Mouse (Mus musculus) brain, embryonic 18.5 days (tissue): ENCODE measurements at regions not wholly inside any gene's neighbourhood (a gene's known extent, or its start where the extent isn't known, plus 50 kb on each side); places are given as distances from the start of the nearest gene placed in this dataset.

Source experiments
- DNase-seq: peaks from one replicate; pipeline ENCODE4 v3.0.0-alpha.2; 2012; ENCODE audit warnings: low read depth, low spot score

- no peak for DNase-seq
These were observed 107.8 kb upstream of the Man2a1 start for GRCm38 (mm10) chr17:64492614-64493269.

GRCm38 (mm10) chr17:64499281-64499997 lies 101.1 kb upstream of the Man2a1 start:
- DNase-seq = no peak

DNA sequence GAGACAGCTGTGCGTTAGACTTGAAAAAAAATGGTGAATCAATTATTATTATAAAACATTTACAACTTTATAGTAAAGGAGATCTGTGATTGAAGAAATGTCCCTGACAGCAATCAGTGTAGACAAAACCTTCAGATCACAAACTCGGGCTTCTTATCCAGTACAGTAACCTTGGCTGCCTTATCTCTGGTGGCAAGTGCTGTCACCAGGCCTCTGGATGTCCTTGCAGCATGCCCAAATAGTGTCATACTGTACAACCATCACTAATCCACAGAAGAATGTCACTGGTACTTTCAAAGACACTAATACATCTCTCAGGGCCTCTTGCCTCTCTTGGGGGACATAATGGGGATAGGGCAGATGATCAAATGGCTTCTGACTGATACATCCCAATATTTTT lies 98.2 kb upstream of the Man2a1 start:
- no peak for DNase-seq

DNA sequence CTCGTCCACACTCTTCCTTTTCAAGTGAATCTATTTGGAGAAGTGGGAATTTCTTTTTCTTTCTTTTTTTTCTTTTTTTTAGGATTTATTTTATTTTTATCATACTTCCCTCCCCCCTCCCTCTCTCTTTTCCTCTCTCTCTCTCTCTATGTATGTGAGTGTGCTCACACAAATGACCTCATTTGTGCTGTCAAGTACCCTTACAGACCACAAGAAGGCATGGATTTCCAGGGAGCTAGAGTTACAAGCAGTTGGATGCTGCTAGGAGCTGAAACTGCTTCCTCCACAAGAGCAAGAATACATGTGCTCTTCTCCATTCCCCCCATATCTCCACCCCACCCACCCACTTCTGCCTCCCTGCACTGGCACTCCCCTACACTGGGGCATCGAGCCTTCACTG lies 94.6 kb upstream of the Man2a1 start:
- no peak for DNase-seq

- DNase-seq = peak; percentile 26
These were observed 89.3 kb upstream of the Man2a1 start for GRCm38 (mm10) chr17:64511139-64511779.

DNA sequence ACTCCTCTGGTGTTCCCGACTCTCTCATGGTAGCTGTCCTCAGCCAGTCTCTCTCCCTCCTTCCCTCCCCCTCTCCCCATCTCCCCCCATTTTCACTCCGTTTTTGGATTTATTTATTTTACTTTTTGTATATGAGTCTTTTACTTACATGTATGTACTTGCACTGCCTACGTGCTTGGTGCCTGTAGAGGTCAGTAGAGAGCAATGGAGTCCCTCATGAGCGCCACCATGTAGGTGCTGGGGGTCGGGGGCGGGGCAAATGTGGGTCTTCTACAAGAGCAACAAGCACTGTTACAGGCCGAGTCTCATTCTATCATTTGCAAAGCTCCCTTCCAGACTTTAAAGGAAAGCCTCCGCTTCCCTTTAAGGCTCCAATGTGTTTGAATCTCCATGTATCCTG lies 78.3 kb upstream of the Man2a1 start:
- no peak for DNase-seq

GRCm38 (mm10) chr17:64523899-64524298 lies 76.6 kb upstream of the Man2a1 start:
- no peak for DNase-seq

DNA sequence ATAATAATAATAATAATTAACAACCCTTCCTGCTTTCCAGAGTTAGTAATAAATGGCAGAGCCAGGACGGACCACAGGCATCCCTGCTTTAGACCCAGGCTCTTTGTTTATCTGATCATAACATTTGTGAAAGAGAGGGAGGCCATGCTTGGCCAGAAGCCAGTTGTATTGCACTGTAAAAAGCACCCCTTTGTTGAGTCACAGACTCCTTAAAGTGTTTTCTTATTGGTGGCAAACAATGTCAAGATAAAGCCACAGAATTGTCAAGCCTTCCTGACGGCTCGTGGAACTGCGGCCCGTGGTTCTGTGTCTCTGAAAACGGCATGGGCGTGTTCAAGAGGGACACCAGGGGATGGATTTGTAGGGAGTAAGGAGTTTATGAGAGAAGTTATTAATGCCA lies 72.7 kb upstream of the Man2a1 start:
- DNase-seq = no peak

DNA sequence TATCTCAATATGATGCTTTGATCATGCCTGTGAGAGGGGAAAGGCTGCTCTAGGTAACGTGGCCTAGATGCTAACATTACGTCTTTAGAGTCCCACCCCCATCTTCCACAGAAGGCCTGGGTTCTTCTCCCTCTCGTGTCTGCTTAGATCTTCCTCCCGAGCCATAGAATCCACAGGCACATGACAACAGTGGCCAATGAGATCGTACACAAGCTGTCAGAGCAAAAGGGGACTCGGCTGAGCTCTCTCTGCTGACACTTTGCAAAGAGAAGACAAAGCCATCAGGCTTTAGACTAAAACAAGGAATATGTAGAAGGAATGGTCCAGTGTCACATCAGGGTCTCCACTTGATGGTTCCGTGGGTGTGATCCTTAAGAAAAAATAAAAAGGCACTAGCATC lies 72.1 kb upstream of the Man2a1 start:
- no peak for DNase-seq

DNA sequence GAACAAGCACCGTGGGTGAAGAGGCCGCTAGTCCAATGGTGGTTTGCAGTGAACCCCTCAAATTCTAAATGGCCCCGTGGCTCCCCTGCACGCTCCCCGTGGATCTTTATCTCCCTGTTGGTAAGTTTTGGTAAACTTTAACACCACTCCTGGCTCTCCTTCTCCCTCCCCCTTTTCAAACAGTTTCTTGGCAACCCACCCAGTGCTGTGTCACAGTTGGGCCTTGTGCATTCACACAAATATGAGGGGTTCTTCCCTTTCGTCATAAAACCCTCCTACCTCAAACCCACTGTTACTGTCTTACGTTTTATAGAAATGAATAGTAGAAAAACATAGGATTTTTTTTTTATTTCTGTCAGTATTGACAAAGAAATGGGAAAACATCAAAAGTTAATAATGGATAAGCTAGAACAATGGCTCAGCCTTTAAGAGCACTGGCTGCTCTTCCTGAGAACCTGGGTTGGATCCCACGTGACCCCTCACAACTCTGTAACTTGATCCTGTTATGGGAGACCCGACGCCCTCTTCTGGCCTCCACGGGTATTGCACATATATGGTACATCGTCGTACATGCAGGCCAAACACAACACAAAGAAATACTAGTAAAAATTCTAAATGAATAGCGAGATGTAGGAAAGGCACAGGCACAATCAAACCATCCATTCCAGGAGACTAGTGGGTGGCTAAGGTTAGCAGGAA lies 71.1 kb upstream of the Man2a1 start:
- no peak for DNase-seq

DNA sequence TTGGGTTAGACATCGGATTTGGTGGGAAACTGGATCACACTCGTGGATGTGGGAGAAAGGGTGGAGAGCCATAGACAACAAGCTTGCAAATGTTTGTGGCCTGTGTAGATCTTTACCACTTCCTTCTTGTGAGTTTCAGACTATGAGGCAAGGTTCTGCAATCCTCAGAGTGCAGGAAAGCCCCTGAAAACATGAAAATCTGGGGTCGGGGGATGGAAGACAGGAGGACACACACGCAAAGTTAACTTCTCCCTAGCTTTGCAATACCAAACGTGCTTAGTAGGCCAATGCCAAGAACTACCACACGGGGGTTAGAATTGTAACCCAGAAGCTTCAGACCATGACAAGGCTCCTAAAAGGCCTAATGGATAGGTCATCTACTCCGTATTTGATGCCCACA lies 69.4 kb upstream of the Man2a1 start:
- no peak for DNase-seq

DNA sequence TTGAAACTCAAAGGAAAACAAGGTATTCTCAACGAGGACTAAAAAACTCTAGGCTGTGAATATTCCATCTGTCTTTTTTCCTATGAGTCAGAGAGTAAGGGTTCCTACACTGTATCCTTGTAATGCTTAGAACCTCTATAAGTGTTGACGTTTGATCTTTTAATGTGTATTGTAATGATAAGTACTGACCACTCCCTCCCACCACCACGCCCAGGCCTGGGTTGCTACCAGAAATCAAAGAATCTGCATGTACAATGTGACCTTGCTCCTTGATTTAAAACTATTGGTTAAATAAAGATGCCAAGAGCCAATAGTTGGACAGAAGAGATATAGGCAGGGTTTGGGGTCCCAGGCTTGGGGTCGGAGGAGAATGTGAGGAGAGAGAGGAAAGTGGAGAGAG lies 66.2 kb upstream of the Man2a1 start:
- no peak for DNase-seq

- no peak for DNase-seq
These were observed 62.0 kb upstream of the Man2a1 start for GRCm38 (mm10) chr17:64538520-64538953.

- no peak for DNase-seq
These were observed 60.1 kb upstream of the Man2a1 start for GRCm38 (mm10) chr17:64540411-64540810.

- no peak for DNase-seq
These were observed 52.0 kb upstream of the Man2a1 start for GRCm38 (mm10) chr17:64548536-64548935.

DNA sequence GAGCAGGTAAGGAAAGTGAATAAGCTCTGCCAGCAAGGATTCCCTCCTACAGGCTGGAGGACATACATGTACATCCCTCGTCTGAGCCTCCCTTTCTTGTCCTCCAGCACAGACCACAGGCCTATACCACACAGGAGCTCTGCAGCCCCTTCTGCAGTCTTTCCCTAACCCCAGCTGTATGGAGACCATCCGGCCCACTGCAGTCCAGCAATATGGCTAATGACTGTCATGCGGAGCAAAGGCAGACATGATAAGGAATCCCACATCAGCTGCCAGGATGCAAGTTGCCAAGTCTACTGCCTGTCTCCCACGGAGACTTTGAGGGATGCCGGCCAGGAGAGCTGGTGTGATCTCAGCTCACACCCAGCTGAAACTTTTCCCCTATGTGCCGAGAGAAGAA lies 50.5 kb upstream of the Man2a1 start:
- DNase-seq = no peak
